Mouse (Mus musculus): Measurements from ENCODE around the gene Rimklb. TPM values are rescaled to one million over a fixed set of nuclear protein-coding genes. Genes with fewer than 3 reads are reported as not detected.
"Not testable (repeated sequence)": the region's sequence is repeated elsewhere in the genome, so short reads cannot be mapped to it uniquely, and the experiment has no call there.

Rimklb gene
- polyA plus RNA-seq, 1 experiment from 2014 or later: not detected

- Histone ChIP-seq H3K4me3 (ENCODE audit: low read depth, low read length) (no peak overlapping the region), H3K4me1 (ENCODE audit: insufficient read depth) (no peaks in the 10 kb centered on the region), H3K27ac (ENCODE audit: low read depth) (no peak overlapping the region), H3K9me3 (ENCODE audit: low read length) (no peaks in the 10 kb centered on the region), H3K27me3 (ENCODE audit: insufficient read depth, low read length) (peaks cover 5% of the 10 kb centered on the region), H3K36me3 (replicated peaks; ENCODE audit: insufficient read depth, low read length) (no peaks in the 10 kb centered on the region), H3K4me2 (ENCODE audit: low read depth, low read length) (no peak overlapping the region), H3K9ac (replicated peaks) (no peak overlapping the region)
- TF ChIP-seq CTCF (IDR thresholded peaks at IDR 0.05; ENCODE audit: low read depth) (no peak), EP300 (IDR thresholded peaks at IDR 0.05; ENCODE audit: low read depth) (no peak)
- DNase-seq (no peak), ATAC-seq (no peak)
- 43% methylated on average over 3 of the region's 3 CpGs for WGBS (ENCODE audit: insufficient replicate concordance)
Observed at GRCm38 (mm10) chr6:122478062-122478461, 20.5 kb downstream of the Rimklb start.

- not testable (repeated sequence) for H3K4me1 ChIP-seq (ENCODE audit: insufficient read depth); H3K9me3 ChIP-seq (ENCODE audit: low read length); H3K4me2 ChIP-seq (ENCODE audit: low read depth, low read length); H3K27me3 ChIP-seq (ENCODE audit: insufficient read depth, low read length); H3K9ac ChIP-seq (replicated peaks); H3K4me3 ChIP-seq (ENCODE audit: low read depth, low read length); H3K36me3 ChIP-seq (replicated peaks; ENCODE audit: insufficient read depth, low read length); ATAC-seq; H3K27ac ChIP-seq (ENCODE audit: low read depth); DNase-seq
- WGBS (ENCODE audit: insufficient replicate concordance): 72% methylated on average over 3 of the region's 3 CpGs
Observed at GRCm38 (mm10) chr6:122471461-122471860, 27.1 kb downstream of the Rimklb start.

GRCm38 (mm10) chr6:122470240-122470639, 28.3 kb downstream of the Rimklb start:
- no peak for DNase-seq
- H3K4me2 ChIP-seq (ENCODE audit: low read depth, low read length): no peak overlapping the region
- H3K4me1 ChIP-seq (ENCODE audit: insufficient read depth): no peaks in the 10 kb centered on the region
- H3K27me3 ChIP-seq (ENCODE audit: insufficient read depth, low read length): no peaks in the 10 kb centered on the region
- WGBS (ENCODE audit: insufficient replicate concordance): 54% methylated on average over 2 of the region's 2 CpGs
- H3K27ac ChIP-seq (ENCODE audit: low read depth): no peak overlapping the region
- TF ChIP-seq EP300 (IDR thresholded peaks at IDR 0.05; ENCODE audit: low read depth) (no peak), CTCF (IDR thresholded peaks at IDR 0.05; ENCODE audit: low read depth) (no peak)
- H3K4me3 ChIP-seq (ENCODE audit: low read depth, low read length): no peak overlapping the region
- ATAC-seq: no peak
- H3K36me3 ChIP-seq (replicated peaks; ENCODE audit: insufficient read depth, low read length): no peaks in the 10 kb centered on the region
- H3K9me3 ChIP-seq (ENCODE audit: low read length): no peaks in the 10 kb centered on the region
- no peak overlapping the region for H3K9ac ChIP-seq (replicated peaks)

- no peak for DNase-seq
- no peak overlapping the region for H3K9ac ChIP-seq (replicated peaks)
- H3K27me3 ChIP-seq (ENCODE audit: insufficient read depth, low read length): no peaks in the 10 kb centered on the region
- H3K27ac ChIP-seq (ENCODE audit: low read depth): no peak overlapping the region
- H3K9me3 ChIP-seq (ENCODE audit: low read length): no peaks in the 10 kb centered on the region
- H3K36me3 ChIP-seq (replicated peaks; ENCODE audit: insufficient read depth, low read length): no peaks in the 10 kb centered on the region
- H3K4me1 ChIP-seq (ENCODE audit: insufficient read depth): no peaks in the 10 kb centered on the region
- no peak for ATAC-seq
- TF ChIP-seq CTCF (IDR thresholded peaks at IDR 0.05; ENCODE audit: low read depth): no peak
- no peak for TF ChIP-seq EP300 (IDR thresholded peaks at IDR 0.05; ENCODE audit: low read depth)
- no peak overlapping the region for H3K4me3 ChIP-seq (ENCODE audit: low read depth, low read length)
- 83% methylated on average over 15 of the region's 15 CpGs for WGBS (ENCODE audit: insufficient replicate concordance)
- H3K4me2 ChIP-seq (ENCODE audit: low read depth, low read length): no peak overlapping the region
Observed at GRCm38 (mm10) chr6:122469030-122469640, 29.4 kb downstream of the Rimklb start.

- no peaks in the 10 kb centered on the region for H3K4me1 ChIP-seq (ENCODE audit: insufficient read depth)
- DNase-seq (no peak), ATAC-seq (no peak)
- 77% methylated on average over 3 of the region's 3 CpGs for WGBS (ENCODE audit: insufficient replicate concordance)
- no peak overlapping the region for H3K27ac ChIP-seq (ENCODE audit: low read depth)
- H3K9me3 ChIP-seq (ENCODE audit: low read length): no peaks in the 10 kb centered on the region
- no peak overlapping the region for H3K4me2 ChIP-seq (ENCODE audit: low read depth, low read length)
- no peak for TF ChIP-seq CTCF (IDR thresholded peaks at IDR 0.05; ENCODE audit: low read depth)
- no peak for TF ChIP-seq EP300 (IDR thresholded peaks at IDR 0.05; ENCODE audit: low read depth)
- no peaks in the 10 kb centered on the region for H3K27me3 ChIP-seq (ENCODE audit: insufficient read depth, low read length)
- H3K36me3 ChIP-seq (replicated peaks; ENCODE audit: insufficient read depth, low read length): no peaks in the 10 kb centered on the region
- no peak overlapping the region for H3K9ac ChIP-seq (replicated peaks)
- H3K4me3 ChIP-seq (ENCODE audit: low read depth, low read length): no peak overlapping the region
Observed at GRCm38 (mm10) chr6:122466092-122466713, 32.4 kb downstream of the Rimklb start.

GRCm38 (mm10) chr6:122458946-122459693, 39.4 kb downstream of the Rimklb start:
- ATAC-seq: peak; percentile 41; the same call in 1 of the 2 replicates
- 75% methylated on average over 8 of the region's 8 CpGs for WGBS (ENCODE audit: insufficient replicate concordance)
- no peak overlapping the region for H3K9ac ChIP-seq (replicated peaks)
- no peak overlapping the region for H3K27ac ChIP-seq (ENCODE audit: low read depth)
- no peaks in the 10 kb centered on the region for H3K9me3 ChIP-seq (ENCODE audit: low read length)
- no peak for DNase-seq
- no peak overlapping the region for H3K4me2 ChIP-seq (ENCODE audit: low read depth, low read length)
- no peaks in the 10 kb centered on the region for H3K4me1 ChIP-seq (ENCODE audit: insufficient read depth)
- H3K27me3 ChIP-seq (ENCODE audit: insufficient read depth, low read length): no peaks in the 10 kb centered on the region
- H3K36me3 ChIP-seq (replicated peaks; ENCODE audit: insufficient read depth, low read length): no peaks in the 10 kb centered on the region
- no peak overlapping the region for H3K4me3 ChIP-seq (ENCODE audit: low read depth, low read length)
- no peak for TF ChIP-seq EP300 (IDR thresholded peaks at IDR 0.05; ENCODE audit: low read depth)
- no peak for TF ChIP-seq CTCF (IDR thresholded peaks at IDR 0.05; ENCODE audit: low read depth)
